35 mouse cellular contexts compared by ENCODE assay signal in the genomic region with DNA sequence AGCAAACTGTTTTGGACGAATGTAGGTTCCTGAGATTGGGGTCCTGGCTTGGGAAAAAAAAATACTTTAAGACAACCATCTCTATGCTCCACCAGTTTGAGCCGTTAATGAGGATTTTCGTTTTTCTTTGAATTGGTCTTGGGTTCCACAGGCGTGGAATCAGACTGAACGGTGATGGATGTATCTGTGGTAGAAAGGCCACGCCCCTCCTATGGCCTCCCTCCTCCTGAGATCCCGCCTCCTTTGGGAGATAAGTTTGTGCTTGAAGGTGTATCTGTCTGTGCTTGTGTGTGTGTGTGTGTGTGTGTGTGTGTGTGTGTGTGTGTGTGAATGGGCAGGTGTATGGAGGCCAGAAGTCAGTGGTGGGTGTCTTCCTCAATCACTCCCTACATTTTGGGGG. TPM values are rescaled to one million over a fixed set of nuclear protein-coding genes. Genes with fewer than 3 reads are reported as not detected.
"Had no signal": no experiment of that assay in that cellular context is flagged by ENCODE, and none has a peak within 500 bp of the region (broad histone marks: within the 10 kb centered on the region; RNA-seq: fewer than 3 reads in every experiment).

No protein-coding gene starts in this region.

- H3K27ac ChIP-seq: limb, embryonic 10.5 days; limb, embryonic 12.5 days; limb, embryonic 13.5 days; limb, embryonic 15.5 days; liver, embryonic 12.5 days; liver, embryonic 13.5 days; liver, embryonic 14.5 days; liver, embryonic 15.5 days; lung, embryonic 15.5 days; macrophage; midbrain, embryonic 10.5 days; midbrain, embryonic 12.5 days; midbrain, embryonic 13.5 days; midbrain, embryonic 15.5 days; neural tube, embryonic 12.5 days; neural tube, embryonic 13.5 days had no signal

- ATAC-seq: liver, embryonic 12.5 days; liver, postnatal 0 days; lung, postnatal 0 days; midbrain, embryonic 13.5 days; midbrain, embryonic 15.5 days; midbrain, embryonic 16.5 days had no signal

- H3K4me3 ChIP-seq: limb, embryonic 10.5 days; limb, embryonic 12.5 days; limb, embryonic 13.5 days; limb, embryonic 15.5 days; liver, embryonic 12.5 days; liver, embryonic 13.5 days; liver, embryonic 15.5 days; lung, embryonic 15.5 days; megakaryocyte, embryonic 14.5 days; midbrain, embryonic 10.5 days; midbrain, embryonic 12.5 days; midbrain, embryonic 13.5 days; midbrain, embryonic 15.5 days; myocyte; neural tube, embryonic 12.5 days; neural tube, embryonic 13.5 days had no signal

- H3K9me3 ChIP-seq: limb, embryonic 10.5 days; limb, embryonic 12.5 days; limb, embryonic 13.5 days; limb, embryonic 15.5 days; liver, embryonic 12.5 days; liver, embryonic 13.5 days; liver, embryonic 15.5 days; lung, embryonic 15.5 days; midbrain, embryonic 10.5 days; midbrain, embryonic 12.5 days; midbrain, embryonic 13.5 days; midbrain, embryonic 15.5 days; neural tube, embryonic 12.5 days; neural tube, embryonic 13.5 days had no signal

- H3K36me3 ChIP-seq: limb, embryonic 10.5 days; limb, embryonic 12.5 days; limb, embryonic 13.5 days; limb, embryonic 15.5 days; liver, embryonic 12.5 days; liver, embryonic 13.5 days; liver, embryonic 15.5 days; lung, embryonic 15.5 days; midbrain, embryonic 10.5 days; midbrain, embryonic 12.5 days; midbrain, embryonic 13.5 days; midbrain, embryonic 15.5 days; neural tube, embryonic 12.5 days; neural tube, embryonic 13.5 days had no signal

- H3K4me2 ChIP-seq: limb, embryonic 12.5 days; limb, embryonic 13.5 days; limb, embryonic 15.5 days; liver, embryonic 11.5 days; liver, embryonic 12.5 days; liver, embryonic 13.5 days; liver, embryonic 15.5 days; lung, embryonic 14.5 days; lung, embryonic 15.5 days; midbrain, embryonic 11.5 days; midbrain, embryonic 12.5 days; midbrain, embryonic 13.5 days; midbrain, embryonic 15.5 days; neural tube, embryonic 12.5 days; neural tube, embryonic 13.5 days had no signal

- H3K4me1 ChIP-seq: limb, embryonic 10.5 days; limb, embryonic 12.5 days; limb, embryonic 13.5 days; limb, embryonic 15.5 days; midbrain, embryonic 12.5 days; midbrain, embryonic 15.5 days; neural tube, embryonic 12.5 days; neural tube, embryonic 13.5 days had no signal

- H3K9ac ChIP-seq: limb, embryonic 12.5 days; limb, embryonic 13.5 days; limb, embryonic 15.5 days; liver, embryonic 12.5 days; liver, embryonic 13.5 days; liver, embryonic 14.5 days; liver, embryonic 15.5 days; liver, postnatal 0 days; lung, embryonic 14.5 days; lung, embryonic 15.5 days; midbrain, embryonic 12.5 days; midbrain, embryonic 13.5 days; midbrain, embryonic 15.5 days; neural tube, embryonic 12.5 days; neural tube, embryonic 13.5 days had no signal

- DNase-seq: left cerebral cortex, postnatal 4 days; liver; liver, embryonic 13.5 days; liver, postnatal 0 days; lung, adult 18-20 months; lung, adult 2 months; lung, embryonic 14.5 days; lung, postnatal 14 days; lung, postnatal 36 days; midbrain, embryonic 14.5 days had no signal

RNA-seq across cellular contexts. Expression of a gene that starts 5.9 kb away (rescaled TPM):
- total RNA-seq: left cerebral cortex, postnatal 14 days; left cerebral cortex, postnatal 25 days; left cerebral cortex, postnatal 36 days; left cerebral cortex, postnatal 4 days; monocyte, adult 5-6 weeks had no signal
- polyA plus RNA-seq: macrophage had no signal
